Mouse (Mus musculus) cortical plate, adult 2 months (tissue): Measurements from ENCODE around the gene Ngdn.

ENCODE experiments used
- CTCF ChIP-seq: fragments of 200-500 bp; IDR thresholded peaks from 2 replicates; pipeline ENCODE4 v1.5.1; 2011; ENCODE audit warnings: mild to moderate bottlenecking, control low read depth, low read length; ENCODE audit not compliant: insufficient read depth; ENCODE audit errors: extremely low read depth
- POLR2A ChIP-seq: fragments of 200-500 bp; IDR thresholded peaks from 2 replicates; pipeline ENCODE4 v1.6.1; 2011; ENCODE audit warnings: mild to moderate bottlenecking, low read length, control low read depth; ENCODE audit not compliant: insufficient read depth; ENCODE audit errors: extremely low read depth

DNA sequence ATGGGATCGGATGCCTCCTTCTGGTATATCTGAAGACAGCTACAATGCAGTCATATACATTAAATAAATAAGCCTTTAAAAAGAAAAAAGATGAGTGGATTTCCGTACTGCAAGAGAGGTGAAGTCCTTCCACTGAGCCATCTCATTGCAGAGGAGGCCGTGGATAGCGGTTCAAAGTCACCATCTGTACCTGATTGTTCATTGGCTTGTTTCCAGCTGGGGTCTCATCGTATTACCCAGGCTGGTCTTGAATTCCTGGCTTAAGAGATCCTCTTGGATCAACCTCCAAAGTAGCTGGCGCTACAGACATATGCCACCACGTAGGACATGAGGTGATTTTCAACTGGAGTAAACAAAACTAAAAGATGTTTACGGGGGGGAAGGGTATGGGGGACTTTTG lies 9.3 kb upstream of the Ngdn start:
- TF ChIP-seq POLR2A (no peak), CTCF (no peak)
